Mouse (Mus musculus) CH12.LX (cell line): ENCODE measurements around the gene Pnldc1. TPM values are rescaled to one million over a fixed set of nuclear protein-coding genes. Genes with fewer than 3 reads are reported as not detected.
A peak's percentile ranks its signal among the peaks of the same experiment; 100 is the strongest.

Experiments
- DNase-seq: peaks from one replicate; pipeline ENCODE4 v3.0.0-alpha.2; 2013; ENCODE audit errors: extremely low read depth
- H3K27ac ChIP-seq: 2 replicates; pipeline ENCODE4 v1.5.1; 2012; ENCODE audit warnings: low read depth, mild to moderate bottlenecking, control low read depth, moderate library complexity; ENCODE audit not compliant: insufficient read depth
- H3K27me3 ChIP-seq: replicated peaks from 2 replicates; pipeline ENCODE3; 2012; ENCODE audit warnings: inconsistent platforms
- H3K36me3 ChIP-seq, 2 experiments: replicated peaks in 1 of 2; 2 replicates each; pipeline versions ENCODE3 to v1.6.1; 2012; ENCODE audit warnings: inconsistent platforms in 1 of 2, low read length in 1 of 2, mild to moderate bottlenecking in 1 of 2, mixed read lengths in 1 of 2, moderate library complexity in 1 of 2; ENCODE audit not compliant: control insufficient read depth in 1 of 2, insufficient read depth in 1 of 2
- H3K4me1 ChIP-seq, 2 experiments: 2 replicates each; pipeline ENCODE4 v1.6.1; 2012; ENCODE audit warnings: inconsistent platforms in 1 of 2, moderate library complexity in 1 of 2; ENCODE audit not compliant: insufficient read depth in 2 of 2, control insufficient read depth in 1 of 2
- H3K4me2 ChIP-seq: 2 replicates; pipeline ENCODE4 v1.6.1; 2012; ENCODE audit warnings: low read depth, mild to moderate bottlenecking, control low read depth; ENCODE audit not compliant: poor library complexity, insufficient read depth, severe bottlenecking
- H3K4me3 ChIP-seq, 3 experiments: fragments of 150-350 bp in 1 of 3; sonication (generic) in 1 of 3; replicated peaks in 1 of 3; 2 replicates each; pipeline versions ENCODE3 to v1.5.1; 2011 to 2012; ENCODE audit warnings: low read depth in 2 of 3, low read length in 2 of 3, mild to moderate bottlenecking in 2 of 3, moderate library complexity in 2 of 3, control low read depth in 1 of 3, improper control_type of control experiment in 1 of 3, inconsistent platforms in 1 of 3, mixed read lengths in 1 of 3; ENCODE audit not compliant: poor library complexity in 1 of 3
- H3K79me2 ChIP-seq: replicated peaks from 2 replicates; pipeline ENCODE4 v1.6.1; 2012; ENCODE audit warnings: mild to moderate bottlenecking, moderate library complexity; ENCODE audit not compliant: control insufficient read depth, poor library complexity, insufficient read depth, severe bottlenecking; ENCODE audit errors: extremely low read depth
- H3K9ac ChIP-seq: 2 replicates; pipeline ENCODE4 v1.6.1; 2012; ENCODE audit warnings: low read depth, mild to moderate bottlenecking, control low read depth, moderate library complexity; ENCODE audit not compliant: insufficient read depth
- H3K9me3 ChIP-seq: replicated peaks from 2 replicates; pipeline ENCODE3; 2012; ENCODE audit warnings: low read length, inconsistent platforms, mixed read lengths
- CHD1 ChIP-seq: IDR thresholded peaks from 2 replicates; pipeline ENCODE4 v1.6.1; 2012; ENCODE audit warnings: low read depth, low read length, improper control_type of control experiment, inconsistent platforms
- CHD2 ChIP-seq: IDR thresholded peaks from 2 replicates; pipeline ENCODE4 v1.6.1; 2011; ENCODE audit warnings: low read length, improper control_type of control experiment
- E2F4 ChIP-seq: IDR thresholded peaks from 2 replicates; pipeline ENCODE4 v1.6.1; 2011; ENCODE audit warnings: low read depth, low read length, improper control_type of control experiment; ENCODE audit not compliant: insufficient replicate concordance
- EP300 ChIP-seq: IDR thresholded peaks from 2 replicates; pipeline ENCODE4 v1.6.1; 2011; ENCODE audit warnings: low read length, improper control_type of control experiment
- ETS1 ChIP-seq: conservative IDR thresholded peaks from 2 replicates; pipeline ENCODE4 v1.6.1; 2012; ENCODE audit warnings: low read depth, mild to moderate bottlenecking, inconsistent platforms, low read length, improper control_type of control experiment, moderate library complexity
- IRF4 ChIP-seq: IDR thresholded peaks from 2 replicates; pipeline ENCODE4 v1.6.1; 2014; ENCODE audit warnings: low read depth, mild to moderate bottlenecking, inconsistent platforms, low read length, improper control_type of control experiment
- JUN ChIP-seq: IDR thresholded peaks from 2 replicates; pipeline ENCODE4 v1.6.1; 2011; ENCODE audit warnings: low read depth, mild to moderate bottlenecking, low read length, improper control_type of control experiment, moderate library complexity; ENCODE audit not compliant: insufficient read depth
- JUND ChIP-seq: conservative IDR thresholded peaks from 2 replicates; pipeline ENCODE4 v1.6.1; 2011; ENCODE audit warnings: low read depth, low read length, improper control_type of control experiment
- MAX ChIP-seq: IDR thresholded peaks from 2 replicates; pipeline ENCODE4 v1.6.1; 2011; ENCODE audit warnings: low read length, improper control_type of control experiment
- MXI1 ChIP-seq: IDR thresholded peaks from 2 replicates; pipeline ENCODE4 v1.6.1; 2011; ENCODE audit warnings: mild to moderate bottlenecking, low read depth, low read length, improper control_type of control experiment
- MYC ChIP-seq: IDR thresholded peaks from 2 replicates; pipeline ENCODE4 v1.6.1; 2011; ENCODE audit warnings: low read depth, mild to moderate bottlenecking, improper control_type of control experiment, low read length
- PAX5 ChIP-seq: IDR thresholded peaks from 2 replicates; pipeline ENCODE4 v1.6.1; 2012; ENCODE audit warnings: low read length, inconsistent platforms, mixed read lengths
- POLR2AphosphoS2 ChIP-seq: IDR thresholded peaks from 2 replicates; pipeline ENCODE4 v1.6.1; 2011; ENCODE audit warnings: low read depth, low read length, improper control_type of control experiment
- RCOR1 ChIP-seq: conservative IDR thresholded peaks from 2 replicates; pipeline ENCODE4 v1.6.1; 2012; ENCODE audit warnings: low read depth, mild to moderate bottlenecking, inconsistent platforms, low read length, improper control_type of control experiment
- SIN3A ChIP-seq: IDR thresholded peaks from 2 replicates; pipeline ENCODE4 v1.6.1; 2012; ENCODE audit warnings: low read length, improper control_type of control experiment, inconsistent platforms
- UBTF ChIP-seq: IDR thresholded peaks from 2 replicates; pipeline ENCODE4 v1.6.1; 2012; ENCODE audit warnings: low read depth, mild to moderate bottlenecking, inconsistent platforms, low read length, improper control_type of control experiment, moderate library complexity
- USF2 ChIP-seq: conservative IDR thresholded peaks from 2 replicates; pipeline ENCODE4 v1.6.1; 2011; ENCODE audit warnings: low read depth, low read length, improper control_type of control experiment
- ZMIZ1 ChIP-seq: IDR thresholded peaks from 2 replicates; pipeline ENCODE4 v1.6.1; 2012; ENCODE audit warnings: low read depth, mild to moderate bottlenecking, inconsistent platforms, low read length, improper control_type of control experiment
- dilution Hi-C: fragments of 300-500 bp; cut with MboI; formaldehyde crosslinking; loops from 2 replicates; pipeline ENCODE4 v1.14.3; 2020; ENCODE audit warnings: low sequenced_read_pairs; ENCODE audit not compliant: extremely low pct_unique_long_range_greater_than_20kb, extremely low pct_ligation_motif_present
- in situ Hi-C: fragments of 300-500 bp; cut with MboI; formaldehyde crosslinking; loops from 3 replicates; pipeline ENCODE4 v1.14.3; 2019; ENCODE audit warnings: low sequenced_read_pairs, low pct_ligation_motif_present, low pct_unique_long_range_greater_than_20kb, mixed read lengths
- polyA plus RNA-seq: library from polyadenylated mRNA; unstranded; fragments of >175 nt; gene quantifications from 2 replicates; pipeline ENCODE4 v1.2.1, GENCODE M21; 2012; ENCODE audit warnings: low read depth; ENCODE audit not compliant: insufficient read length
- total RNA-seq, 2 experiments: library from RNA; depleted of rRNA; stranded (reverse); fragments of 300-350 nt in 1 of 2; fragments of >200 nt in 1 of 2; gene quantifications; 2 replicates each; pipeline ENCODE4 v1.2.3; 2012 to 2014

Pnldc1 gene
- total and polyA plus RNA-seq, 3 experiments = 0.11 to 0.90 (median 0.25) TPM

DNA sequence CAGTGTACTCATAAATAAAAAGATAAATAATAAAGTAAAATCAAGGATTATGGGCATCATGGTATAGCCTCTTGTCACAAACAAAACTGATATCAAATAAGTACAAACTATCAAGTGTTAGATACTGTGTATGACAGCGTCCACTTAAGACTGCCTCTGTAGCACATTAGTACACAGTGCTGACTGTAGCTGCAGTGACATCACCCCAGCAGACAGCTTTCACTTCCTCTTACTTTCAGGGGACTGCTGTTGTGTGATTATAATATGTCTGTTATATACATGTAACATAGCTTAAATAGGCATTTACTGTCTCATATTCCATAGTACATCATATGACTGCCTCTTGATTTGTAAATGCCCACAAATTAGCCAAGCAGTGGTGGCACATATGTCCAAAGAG, 11.0 kb upstream of the Pnldc1 start:
- dilution Hi-C loops = no loop called here
- peak; percentile 61 for DNase-seq

DNA sequence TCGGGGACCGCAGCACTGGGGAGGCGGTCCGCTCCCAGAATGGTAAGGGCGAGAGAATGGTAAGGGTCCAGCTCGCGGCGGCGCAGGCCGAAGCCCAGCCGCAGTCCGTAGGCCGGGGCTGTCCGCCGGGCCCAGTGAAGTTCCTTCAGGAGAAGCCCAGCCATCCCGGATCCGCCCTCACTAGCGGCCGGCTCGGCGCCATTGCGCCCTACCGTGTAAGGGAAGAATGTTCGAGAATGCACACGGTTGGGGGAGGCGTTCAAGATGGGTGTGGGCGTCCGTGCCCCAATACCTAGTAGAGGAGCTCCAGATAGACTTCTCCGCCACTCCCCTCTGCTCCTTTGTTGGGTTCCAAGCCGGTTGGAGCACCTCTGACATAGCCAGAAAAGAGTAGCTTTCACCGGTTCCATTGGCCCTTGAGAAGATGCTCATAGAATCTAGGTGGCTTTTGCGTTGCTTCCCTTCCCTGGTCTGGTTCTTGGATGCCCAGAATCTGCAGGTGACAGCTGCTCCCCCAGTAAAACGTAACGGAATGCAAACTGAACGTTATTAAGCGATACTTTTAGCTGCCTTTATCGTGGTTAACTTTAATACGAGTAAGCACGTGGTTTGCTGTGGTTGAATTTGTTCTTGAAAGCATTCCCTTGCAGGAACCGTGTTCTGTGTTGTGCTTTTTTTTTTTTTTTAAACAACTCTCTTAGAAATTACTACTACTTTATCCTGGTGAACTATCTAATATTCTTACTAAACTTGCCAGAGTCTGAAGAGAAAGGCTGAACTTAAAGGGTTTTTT, 6.8 kb upstream of the Pnldc1 start:
- Histone ChIP-seq H3K4me3 (peak overlapping the region; percentile 78 to 94 (median 90)), H3K27ac (peak overlapping the region; percentile 72), H3K36me3 (peaks cover 39 to 59% of the 10 kb centered on the region in 2 experiments), H3K9ac (peak overlapping the region; percentile 92), H3K27me3 (no peaks in the 10 kb centered on the region), H3K9me3 (no peaks in the 10 kb centered on the region), H3K4me1 (peaks cover 3 to 51% of the 10 kb centered on the region in 2 experiments; a peak in 3 of 4 replicates), H3K79me2 (peaks cover 59% of the 10 kb centered on the region), H3K4me2 (peak overlapping the region; percentile 42; the same call in 1 of the 2 replicates)
- peak; percentile 89 for TF ChIP-seq CHD1
- peak; percentile 92 for TF ChIP-seq MYC
- TF ChIP-seq CHD2 = no peak
- peak; percentile 74 for TF ChIP-seq MXI1
- no peak for TF ChIP-seq RCOR1
- no peak for TF ChIP-seq PAX5
- peak; percentile 9; the same call in 1 of the 2 replicates for TF ChIP-seq POLR2AphosphoS2
- peak; percentile 44 for TF ChIP-seq SIN3A
- no peak for TF ChIP-seq ZMIZ1
- TF ChIP-seq MAX = peak; percentile 93
- DNase-seq = peak; percentile 41
- dilution Hi-C loops (no loop called here), in situ Hi-C loops (loop anchor here (5.0 kb wide), 1 partner anchor 34 kb away; no protein-coding TSS in a partner anchor)

More for the DNA sequence above, 11.0 kb upstream of the Pnldc1 start:
- Histone ChIP-seq H3K4me3 (no peak overlapping the region), H3K4me2 (no peak overlapping the region), H3K27ac (peak overlapping the region; percentile 41; the same call in 1 of the 2 replicates), H3K9ac (no peak overlapping the region), H3K36me3 (peaks cover 59 to 75% of the 10 kb centered on the region in 2 experiments), H3K9me3 (no peaks in the 10 kb centered on the region), H3K79me2 (peaks cover 34% of the 10 kb centered on the region), H3K27me3 (no peaks in the 10 kb centered on the region), H3K4me1 (peaks cover 3 to 36% of the 10 kb centered on the region in 2 experiments; a peak in 3 of 4 replicates)
- in situ Hi-C loops = no loop called here
- TF ChIP-seq JUND (peak; percentile 76), IRF4 (peak; percentile 90), JUN (peak; percentile 88), E2F4 (no peak), ETS1 (peak; percentile 30; the same call in 1 of the 2 replicates), USF2 (no peak), UBTF (no peak), EP300 (peak; percentile 86)
